Comparison of ENCODE assay signal across 12 mouse cellular contexts in genomic region chr14:106314079-106314551, GRCm38 (mm10).
DNase-seq lines count a peak whose midpoint lies in the region; ATAC-seq lines count a peak whose summit lies in the region.
"Had no signal": no experiment of that assay in that cellular context is flagged by ENCODE, and none has a peak within 500 bp of the region (broad histone marks: within the 10 kb centered on the region; RNA-seq: fewer than 3 reads in every experiment).

No protein-coding gene starts in this region.

- ATAC-seq in kidney, embryonic 16.5 days (ENCODE audit: low FRiP score, low TSS enrichment), result peak; percentile 97
- ATAC-seq: forebrain, embryonic 13.5 days had no signal

- no peak overlapping the region for H3K9ac ChIP-seq in kidney, embryonic 16.5 days (replicated peaks; ENCODE audit: low read length)
- H3K9ac ChIP-seq: forebrain, embryonic 13.5 days; heart, embryonic 13.5 days had no signal

- no peak overlapping the region for H3K4me3 ChIP-seq in kidney, embryonic 16.5 days (ENCODE audit: low read length)
- H3K4me3 ChIP-seq: forebrain, embryonic 13.5 days; heart, embryonic 13.5 days had no signal

- peak overlapping the region; percentile 17; the same call in 1 of the 2 replicates for H3K27ac ChIP-seq in kidney, embryonic 16.5 days (ENCODE audit: low read length)
- H3K27ac ChIP-seq: forebrain, embryonic 13.5 days; heart, embryonic 13.5 days had no signal

- H3K9me3 ChIP-seq in kidney, embryonic 16.5 days (ENCODE audit: low read length), result no peaks in the 10 kb centered on the region
- H3K9me3 ChIP-seq: forebrain, embryonic 13.5 days; heart, embryonic 13.5 days had no signal

- no peaks in the 10 kb centered on the region for H3K27me3 ChIP-seq in kidney, embryonic 16.5 days (ENCODE audit: insufficient read depth, low read length)
- H3K27me3 ChIP-seq: forebrain, embryonic 13.5 days; heart, embryonic 13.5 days had no signal

- H3K4me1 ChIP-seq in kidney, embryonic 16.5 days (ENCODE audit: insufficient read depth, low read length), result peaks cover 16% of the 10 kb centered on the region
- H3K4me1 ChIP-seq: forebrain, embryonic 13.5 days; heart, embryonic 13.5 days had no signal

- H3K36me3 ChIP-seq in kidney, embryonic 16.5 days (ENCODE audit: insufficient read depth, low read length), result no peaks in the 10 kb centered on the region
- H3K36me3 ChIP-seq: heart, embryonic 13.5 days had no signal

- H3K4me2 ChIP-seq in kidney, embryonic 16.5 days (replicated peaks; ENCODE audit: low read depth, low read length), result 0 out of 2 replicates have a peak overlapping the region, but pooled peaks have one; percentile 11
- H3K4me2 ChIP-seq: forebrain, embryonic 13.5 days; heart, embryonic 13.5 days had no signal

- 30% methylated on average over 9 of the region's 9 CpGs for WGBS in kidney, embryonic 16.5 days

- peak; percentile 2 to 3 for DNase-seq in cerebellum, postnatal 10 days
- DNase-seq in cerebellum, adult 11-12 months, result no peak
- no peak for DNase-seq in kidney, adult 11 months
- DNase-seq in embryo, embryonic 10.5 days (ENCODE audit: low spot score), result peak; percentile 59
- peak; percentile 3 for DNase-seq in kidney, postnatal 14 days
- no peak for DNase-seq in frontal cortex, postnatal 36 days (ENCODE audit: low spot score in 2 of 2)
- DNase-seq in frontal cortex, postnatal 25 days (ENCODE audit: low spot score in 2 of 2), result no peak
- DNase-seq: cerebellum, postnatal 25 days; lung, postnatal 36 days had no signal

Comparison
In these comparisons a context has a peak if more than half of its experiments do, and no peak if none do; other contexts are left out.
1. DNase-seq: peak in cerebellum, postnatal 10 days (2 of 2), embryo, embryonic 10.5 days (single experiment) and kidney, postnatal 14 days (single experiment); none in cerebellum, adult 11-12 months (single experiment), kidney, adult 11 months (single experiment), frontal cortex, postnatal 36 days (0 of 2) and frontal cortex, postnatal 25 days (0 of 2).